Mouse (Mus musculus) C2C12 (cell line): ENCODE results near the gene Ccdc15. TPM values are rescaled to one million over a fixed set of nuclear protein-coding genes. Genes with fewer than 3 reads are reported as not detected.
A peak's percentile ranks its signal among the peaks of the same experiment; 100 is the strongest.

ENCODE experiments used
- H3K27me3 ChIP-seq: one replicate; pipeline ENCODE4 v1.6.1; 2011; ENCODE audit not compliant: control insufficient read depth, insufficient read depth, insufficient read length
- H3K36me3 ChIP-seq: one replicate; pipeline ENCODE4 v1.6.1; 2011; ENCODE audit not compliant: control insufficient read depth, insufficient read depth
- H3K4me3 ChIP-seq: one replicate; pipeline ENCODE4 v1.5.1; 2011; ENCODE audit warnings: mild to moderate bottlenecking, control low read depth; ENCODE audit not compliant: poor library complexity, insufficient read depth, severe bottlenecking
- H3K79me2 ChIP-seq: one replicate; pipeline ENCODE4 v1.6.1; 2011; ENCODE audit not compliant: control insufficient read depth, insufficient read depth
- H3K79me3 ChIP-seq: one replicate; pipeline ENCODE4 v1.6.1; 2011; ENCODE audit warnings: low read depth, control low read depth
- H3ac ChIP-seq: one replicate; pipeline ENCODE3; 2011; ENCODE audit warnings: low read depth; ENCODE audit not compliant: control insufficient read depth, insufficient read length
- CEBPB ChIP-seq: IDR thresholded peaks from one replicate; pipeline ENCODE4 v1.6.1; 2011; ENCODE audit warnings: low read depth, mild to moderate bottlenecking, control low read depth, moderate library complexity
- CTCF ChIP-seq: IDR thresholded peaks from one replicate; pipeline ENCODE4 v1.5.1; 2011; ENCODE audit not compliant: control insufficient read depth, insufficient read depth, insufficient read length
- FOSL1 ChIP-seq: IDR thresholded peaks from one replicate; pipeline ENCODE4 v1.8.0; 2011; ENCODE audit warnings: mild to moderate bottlenecking, low read length; ENCODE audit not compliant: poor library complexity, insufficient read depth, severe bottlenecking
- MAX ChIP-seq: IDR thresholded peaks from one replicate; pipeline ENCODE4 v1.6.1; 2011; ENCODE audit warnings: mild to moderate bottlenecking, control low read depth
- MYOD1 ChIP-seq: IDR thresholded peaks from one replicate; pipeline ENCODE4 v1.6.1; 2011; ENCODE audit warnings: low read depth; ENCODE audit not compliant: control insufficient read depth, insufficient read length
- MYOG ChIP-seq: IDR thresholded peaks from one replicate; pipeline ENCODE4 v1.6.1; 2011; ENCODE audit not compliant: control insufficient read depth, insufficient read length; ENCODE audit errors: extremely low read depth
- USF1 ChIP-seq: IDR thresholded peaks from one replicate; pipeline ENCODE4 v1.6.1; 2011; ENCODE audit warnings: low read depth, mild to moderate bottlenecking, control low read depth, moderate library complexity
- polyA plus RNA-seq: library from polyadenylated mRNA; unstranded; fragments of >200 nt; fragmentation: generic; extraction: Trizol; gene quantifications from one replicate; pipeline ENCODE4 v1.2.1, GENCODE M21; 2012; ENCODE audit warnings: missing spikeins

Ccdc15 gene
- polyA plus RNA-seq, 1 experiment, result 0.56 TPM

DNA sequence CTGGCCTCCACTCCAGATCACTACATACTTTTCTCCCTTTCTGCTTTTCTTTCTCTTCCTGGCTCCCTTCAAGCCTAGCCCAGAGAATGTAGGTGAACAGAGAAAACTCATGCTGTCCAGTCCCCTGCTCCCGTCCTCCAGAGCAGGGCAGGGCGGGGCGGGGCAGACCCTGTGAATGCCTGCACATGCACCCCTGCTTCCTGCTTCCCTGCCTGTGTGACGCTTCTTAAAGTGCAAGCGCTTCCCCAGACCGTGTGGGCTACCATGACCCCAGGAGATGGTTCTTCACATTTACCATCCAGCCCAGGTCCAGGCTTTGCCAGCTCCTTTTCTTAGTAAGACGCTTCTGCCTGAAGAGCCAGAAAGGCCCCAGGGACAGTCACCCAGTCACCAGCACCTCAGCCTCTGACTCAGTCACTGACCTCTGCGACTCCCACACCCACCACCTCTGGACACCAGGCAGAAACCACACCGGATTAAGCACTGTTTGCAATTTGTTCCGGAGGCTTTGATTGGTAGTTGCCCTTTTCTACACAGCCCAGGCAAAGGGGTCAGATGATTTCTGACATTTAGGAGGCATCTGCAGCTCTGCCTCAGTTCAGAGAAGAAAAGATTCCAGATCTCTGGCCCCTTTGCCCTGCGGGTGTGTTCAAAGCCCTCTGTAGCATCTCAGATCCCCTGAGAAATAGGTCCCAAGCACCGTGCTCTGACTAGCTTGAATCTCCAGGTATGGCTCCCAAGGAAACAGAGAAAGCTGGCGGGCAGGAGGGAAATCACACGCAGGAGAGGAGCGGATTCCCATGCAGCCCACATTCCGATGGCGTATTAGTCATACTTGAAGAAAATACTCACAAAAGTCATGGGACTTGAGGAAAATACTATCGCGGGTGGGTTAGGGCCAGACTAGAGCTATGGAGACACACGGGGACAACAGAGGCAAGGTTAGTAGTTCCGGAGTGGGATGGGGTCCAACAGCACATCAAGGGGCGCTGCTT is 115.7 kb downstream of the Ccdc15 start:
- Histone ChIP-seq H3K4me3 (no peak overlapping the region), H3K79me2 (no peaks in the 10 kb centered on the region), H3K79me3 (no peaks in the 10 kb centered on the region), H3K36me3 (no peaks in the 10 kb centered on the region), H3ac (no peak overlapping the region), H3K27me3 (no peaks in the 10 kb centered on the region)
- TF ChIP-seq USF1, result peak; percentile 1
- peak; percentile 6 for TF ChIP-seq FOSL1
- no peak for TF ChIP-seq MYOD1

DNA sequence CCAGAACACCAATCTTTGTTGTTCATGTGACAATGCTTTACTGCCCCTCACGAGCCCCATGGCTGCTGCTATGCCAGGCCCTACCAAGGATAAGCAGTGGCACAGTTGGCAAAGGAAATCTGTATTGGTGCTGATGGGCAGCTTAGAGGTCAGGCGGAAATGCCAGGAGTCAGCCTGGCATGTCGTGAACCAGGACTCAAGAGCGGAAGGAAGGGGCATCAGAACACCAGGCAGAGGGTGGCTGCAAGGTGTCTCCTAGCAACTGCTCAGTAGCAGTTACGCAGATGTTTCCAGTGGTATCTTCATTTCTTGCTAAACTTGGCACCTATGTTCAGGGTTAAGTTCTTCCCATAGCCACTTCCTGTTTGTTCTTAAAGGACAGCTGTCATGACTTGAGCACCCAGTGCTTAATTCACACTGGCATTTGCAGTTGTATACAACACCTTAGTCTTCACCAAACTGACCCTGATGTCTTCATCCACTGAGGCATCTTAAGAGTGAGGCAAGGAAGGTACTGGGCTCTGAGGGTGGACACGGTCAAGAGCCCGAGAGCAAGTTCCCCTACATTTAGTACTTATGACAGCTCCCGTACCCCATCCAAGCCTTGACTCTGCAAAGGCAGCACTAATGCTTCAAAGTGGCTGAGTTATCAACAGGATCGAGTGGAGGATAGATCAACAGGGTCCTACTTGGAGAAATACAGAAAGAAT is 117.6 kb downstream of the Ccdc15 start:
- TF ChIP-seq MYOD1, result no peak
- no peak for TF ChIP-seq MAX
- TF ChIP-seq MYOG, result no peak
- no peak for TF ChIP-seq FOSL1
- no peak for TF ChIP-seq CEBPB
- no peak for TF ChIP-seq USF1
- no peak for TF ChIP-seq CTCF
- Histone ChIP-seq H3K36me3 (no peaks in the 10 kb centered on the region), H3K4me3 (no peak overlapping the region), H3K27me3 (no peaks in the 10 kb centered on the region), H3K79me3 (no peaks in the 10 kb centered on the region), H3ac (no peak overlapping the region), H3K79me2 (no peaks in the 10 kb centered on the region)

DNA sequence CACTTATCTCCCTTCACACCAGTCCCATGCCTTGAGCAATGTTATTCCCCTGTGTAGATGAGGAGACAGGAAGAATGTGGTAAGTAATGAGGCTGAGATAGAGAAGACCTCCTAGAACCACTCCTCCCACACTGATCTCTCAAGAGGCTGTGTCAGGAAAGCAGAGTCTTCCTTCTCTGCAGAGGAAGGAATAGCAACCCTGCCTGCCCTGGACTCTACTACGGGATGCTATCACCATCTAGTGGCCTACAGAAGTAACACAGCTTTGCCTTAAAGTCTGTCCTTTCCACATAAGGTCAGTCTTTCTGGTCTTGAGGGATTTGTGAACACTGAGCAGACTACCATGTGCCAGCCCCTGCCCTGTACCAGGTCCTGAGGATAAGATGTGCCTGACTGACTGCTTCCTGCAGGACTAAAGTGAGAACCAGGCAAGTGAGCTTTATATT is 118.3 kb downstream of the Ccdc15 start:
- Histone ChIP-seq H3K4me3 (no peak overlapping the region), H3K27me3 (no peaks in the 10 kb centered on the region), H3K36me3 (no peaks in the 10 kb centered on the region), H3K79me3 (no peaks in the 10 kb centered on the region), H3K79me2 (no peaks in the 10 kb centered on the region), H3ac (no peak overlapping the region)
- peak; percentile 67 for TF ChIP-seq CTCF
- TF ChIP-seq MYOD1, result no peak

Other genes with a start within 250 kb of the Ccdc15 start
- gene Pknox2, start 201.0 kb downstream of the Ccdc15 start, polyA plus RNA-seq, result 8.5 TPM
- 3.4 TPM for gene Tmem218, start 140.2 kb downstream of the Ccdc15 start, polyA plus RNA-seq
- gene Slc37a2, start 92.7 kb downstream of the Ccdc15 start, polyA plus RNA-seq, result 4.2 TPM
- gene Hepacam, start 18.9 kb upstream of the Ccdc15 start, polyA plus RNA-seq, result 0.01 TPM
- not detected for gene Robo4, start 53.5 kb upstream of the Ccdc15 start, polyA plus RNA-seq
- 0.18 TPM for gene Robo3, start 84.8 kb upstream of the Ccdc15 start, polyA plus RNA-seq
- 8.4 TPM for gene Msantd2, start 140.9 kb upstream of the Ccdc15 start, polyA plus RNA-seq
- gene Esam, start 179.6 kb upstream of the Ccdc15 start, polyA plus RNA-seq, result 0.06 TPM
- gene Vsig2, start 190.8 kb upstream of the Ccdc15 start, polyA plus RNA-seq, result 0.18 TPM
- 2.6 TPM for gene Nrgn, start 204.5 kb upstream of the Ccdc15 start, polyA plus RNA-seq
- 0.51 TPM for gene Siae, start 207.3 kb upstream of the Ccdc15 start, polyA plus RNA-seq